Mouse (Mus musculus): ENCODE measurements at regions not wholly inside any gene's neighbourhood (a gene's known extent, or its start where the extent isn't known, plus 50 kb on each side); places are given as distances from the start of the nearest gene placed in this dataset.

DNA sequence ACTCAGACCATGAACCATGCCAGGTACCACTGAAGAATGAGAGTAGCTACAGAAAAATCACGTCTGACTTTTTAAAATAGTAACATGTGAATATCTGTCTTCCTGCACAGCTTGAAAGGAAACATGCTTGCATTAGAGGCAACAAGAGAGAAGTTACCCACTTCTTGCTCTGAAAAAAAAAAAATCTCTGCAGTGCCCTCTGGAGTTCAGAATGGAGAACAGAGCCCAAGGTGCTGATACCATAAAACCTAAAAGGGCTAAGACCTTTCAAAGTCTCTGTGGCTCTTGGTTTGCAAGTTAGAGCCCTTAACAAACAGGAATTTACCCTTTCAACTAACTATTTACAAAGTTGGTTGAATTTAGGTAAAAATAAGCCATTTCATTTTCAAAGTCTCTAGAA lies 69.6 kb upstream of the 2610301B20Rik start:
- TF ChIP-seq GATA1 (IDR thresholded peaks at IDR 0.05; ENCODE audit: borderline replicate concordance, low read length) (no peak), FLI1 (IDR thresholded peaks at IDR 0.05; ENCODE audit: low read length) (no peak)
